Mouse (Mus musculus): ENCODE measurements around the gene Fcgrt. TPM values are rescaled to one million over a fixed set of nuclear protein-coding genes. Genes with fewer than 3 reads are reported as not detected.

Fcgrt gene
- total and polyA plus RNA-seq, 3 experiments = 0.13 to 0.16 TPM; not detected in 1

DNA sequence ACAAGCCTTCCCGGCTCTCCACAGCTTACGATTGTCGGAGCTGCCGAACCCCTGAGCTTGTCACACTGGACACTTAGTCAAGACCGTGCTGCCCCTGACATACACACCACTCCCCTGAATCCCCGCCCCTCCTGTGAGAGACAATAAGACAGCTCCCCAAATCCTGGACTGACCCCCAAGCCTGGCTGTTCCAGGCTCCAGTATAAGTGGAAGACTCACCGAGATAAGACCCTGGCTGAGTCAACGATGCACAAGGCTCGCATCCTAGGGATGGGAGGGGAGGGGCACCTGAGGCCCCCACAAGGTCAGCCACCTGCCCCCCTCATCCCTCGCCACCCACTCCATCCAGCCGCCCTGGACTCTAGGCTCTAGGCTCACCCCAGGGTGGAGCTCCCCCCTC, 28.2 kb upstream of the Fcgrt start:
- H3K79me2 ChIP-seq (replicated peaks; ENCODE audit: control insufficient read depth, extremely low read depth, insufficient read depth, poor library complexity, severe bottlenecking) = peaks cover 17% of the 10 kb centered on the region
- no peak for DNase-seq (ENCODE audit: extremely low read depth)
- H3K27ac ChIP-seq (ENCODE audit: insufficient read depth, low read depth) = no peak overlapping the region
- H3K4me2 ChIP-seq (ENCODE audit: insufficient read depth, low read depth, poor library complexity, severe bottlenecking) = no peak overlapping the region
- no peak overlapping the region for H3K9ac ChIP-seq (ENCODE audit: insufficient read depth, low read depth)
- H3K4me3 ChIP-seq (replicated peaks in 1 of 3; ENCODE audit: low read depth in 2 of 3, low read length in 2 of 3, poor library complexity in 1 of 3) = no peak overlapping the region
- peaks cover 7 to 30% of the 10 kb centered on the region in 2 experiments for H3K4me1 ChIP-seq (ENCODE audit: control insufficient read depth in 1 of 2, insufficient read depth in 2 of 2)
- no peaks in the 10 kb centered on the region for H3K27me3 ChIP-seq (replicated peaks)
- in situ Hi-C loops (cut with MboI; ENCODE audit: low pct_ligation_motif_present, low pct_unique_long_range_greater_than_20kb, low sequenced_read_pairs) = no loop called here
- TF ChIP-seq MAZ (IDR thresholded peaks at IDR 0.05; ENCODE audit: low read depth, low read length) = no peak
- H3K36me3 ChIP-seq (replicated peaks in 1 of 2; ENCODE audit: control insufficient read depth in 1 of 2, insufficient read depth in 1 of 2, low read length in 1 of 2) = peaks cover 4 to 35% of the 10 kb centered on the region in 2 experiments
- H3K9me3 ChIP-seq (replicated peaks; ENCODE audit: low read length) = peaks cover 3% of the 10 kb centered on the region
- dilution Hi-C loops (cut with MboI; ENCODE audit: extremely low pct_ligation_motif_present, extremely low pct_unique_long_range_greater_than_20kb, low sequenced_read_pairs) = no loop called here

DNA sequence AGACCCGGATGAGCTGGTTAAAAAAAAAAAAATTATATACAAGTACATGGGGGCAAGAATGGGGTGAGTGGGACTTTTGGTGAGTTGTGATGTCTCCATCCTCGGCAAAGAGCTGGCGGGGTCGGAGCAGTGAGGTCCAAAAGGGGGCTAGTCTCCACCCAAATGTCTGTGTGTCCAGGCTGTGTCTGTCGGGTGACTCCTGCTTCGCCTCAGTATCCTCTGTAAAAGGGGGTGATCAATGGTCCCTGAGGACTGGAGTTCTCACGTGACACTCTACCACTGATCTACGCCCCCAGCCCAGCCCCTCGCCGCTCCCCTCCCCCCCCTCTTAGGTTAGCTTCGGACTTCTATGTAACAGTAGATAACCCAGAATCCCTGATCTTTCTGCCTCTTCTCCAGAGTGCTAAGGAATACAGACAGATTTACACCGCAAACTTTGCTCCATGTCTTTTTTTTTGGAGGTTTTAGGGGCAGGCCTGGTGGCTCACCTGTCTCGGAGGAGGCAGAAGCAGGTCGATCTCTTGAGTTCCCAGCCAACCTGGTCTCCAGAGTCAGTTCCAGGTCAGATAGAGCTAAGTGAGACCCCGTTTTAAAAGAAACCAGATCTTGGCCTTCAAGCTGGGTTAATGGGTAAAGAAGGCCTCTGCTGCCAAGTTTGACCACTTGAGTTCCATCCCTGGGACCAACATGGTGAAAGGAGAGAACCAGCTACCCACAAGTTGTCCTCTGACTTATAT, 26.3 kb upstream of the Fcgrt start:
- peak overlapping the region; percentile 77 for H3K9ac ChIP-seq (ENCODE audit: insufficient read depth, low read depth)
- TF ChIP-seq ZC3H11A (IDR thresholded peaks at IDR 0.05; ENCODE audit: low read depth, low read length) (no peak), MAZ (IDR thresholded peaks at IDR 0.05; ENCODE audit: low read depth, low read length) (no peak), CHD2 (IDR thresholded peaks at IDR 0.05; ENCODE audit: low read length) (no peak), BHLHE40 (IDR thresholded peaks at IDR 0.05; ENCODE audit: low read depth, low read length) (no peak), NELFE (IDR thresholded peaks at IDR 0.05; ENCODE audit: low read depth, low read length) (no peak), MXI1 (IDR thresholded peaks at IDR 0.05; ENCODE audit: low read depth, low read length) (no peak), JUN (IDR thresholded peaks at IDR 0.05; ENCODE audit: insufficient read depth, low read depth, low read length) (no peak), MAFK (IDR thresholded peaks at IDR 0.05; ENCODE audit: insufficient replicate concordance, low read length) (no peak), SMC3 (IDR thresholded peaks at IDR 0.05; ENCODE audit: low read depth, low read length) (no peak), NRF1 (IDR thresholded peaks at IDR 0.05; ENCODE audit: low read depth, low read length) (no peak), E2F4 (IDR thresholded peaks at IDR 0.05; ENCODE audit: insufficient replicate concordance, low read depth, low read length) (no peak), ZNF384 (IDR thresholded peaks at IDR 0.05; ENCODE audit: low read depth, low read length) (no peak)
- peak overlapping the region; percentile 53 for H3K4me2 ChIP-seq (ENCODE audit: insufficient read depth, low read depth, poor library complexity, severe bottlenecking)
- H3K27ac ChIP-seq (ENCODE audit: insufficient read depth, low read depth) = no peak overlapping the region
- no peak for DNase-seq (ENCODE audit: extremely low read depth)
- H3K36me3 ChIP-seq (replicated peaks in 1 of 2; ENCODE audit: control insufficient read depth in 1 of 2, insufficient read depth in 1 of 2, low read length in 1 of 2) = peaks cover 21 to 53% of the 10 kb centered on the region in 2 experiments
- H3K4me3 ChIP-seq (replicated peaks in 1 of 3; ENCODE audit: low read depth in 2 of 3, low read length in 2 of 3, poor library complexity in 1 of 3) = peak overlapping the region in 2 of 3 experiments; percentile 63 to 93
- peaks cover 3% of the 10 kb centered on the region for H3K9me3 ChIP-seq (replicated peaks; ENCODE audit: low read length)
- H3K4me1 ChIP-seq (ENCODE audit: control insufficient read depth in 1 of 2, insufficient read depth in 2 of 2) = peaks cover 7 to 24% of the 10 kb centered on the region in 2 experiments; a peak in 3 of 4 replicates
- H3K27me3 ChIP-seq (replicated peaks) = no peaks in the 10 kb centered on the region
- dilution Hi-C loops (cut with MboI; ENCODE audit: extremely low pct_ligation_motif_present, extremely low pct_unique_long_range_greater_than_20kb, low sequenced_read_pairs) (no loop called here), in situ Hi-C loops (cut with MboI; ENCODE audit: low pct_ligation_motif_present, low pct_unique_long_range_greater_than_20kb, low sequenced_read_pairs) (loop anchor here (5.0 kb wide), 1 partner anchor 48 kb away; no protein-coding TSS in a partner anchor)
- H3K79me2 ChIP-seq (replicated peaks; ENCODE audit: control insufficient read depth, extremely low read depth, insufficient read depth, poor library complexity, severe bottlenecking) = peaks cover 29% of the 10 kb centered on the region
